In genomic region chr7:5057804-5058203, GRCm38 (mm10) we compare ENCODE assay signal across 9 mouse cellular contexts. TPM values are rescaled to one million over a fixed set of nuclear protein-coding genes. Genes with fewer than 3 reads are reported as not detected.
DNase-seq lines count a peak whose midpoint lies in the region.
"Had no signal": no experiment of that assay in that cellular context is flagged by ENCODE, and none has a peak within 500 bp of the region (broad histone marks: within the 10 kb centered on the region; RNA-seq: fewer than 3 reads in every experiment).

No protein-coding gene starts in this region.

- peaks cover 39% of the 10 kb centered on the region for H3K4me1 ChIP-seq in limb, embryonic 10.5 days

- WGBS in limb, embryonic 10.5 days, result 26% methylated on average over 11 of the region's 11 CpGs

- peak overlapping the region; percentile 59; the same call in 1 of the 2 replicates for H3K4me3 ChIP-seq in limb, embryonic 10.5 days

- H3K27me3 ChIP-seq in limb, embryonic 10.5 days (ENCODE audit: low read depth, poor library complexity, severe bottlenecking), result peaks cover 64% of the 10 kb centered on the region

- no peaks in the 10 kb centered on the region; the same call in 1 of the 2 replicates for H3K9me3 ChIP-seq in limb, embryonic 10.5 days (replicated peaks)

- DNase-seq in cerebellum, adult 9-10 months, result peak; percentile 61
- no peak for DNase-seq in cerebellum, postnatal 14 days
- peak; percentile 31 for DNase-seq in right cerebral cortex, postnatal 14 days
- no peak for DNase-seq in right cerebral cortex, postnatal 36 days (ENCODE audit: low spot score in 2 of 2)
- no peak for DNase-seq in limb, embryonic 10.5 days (ENCODE audit: low spot score)
- DNase-seq in thymus, postnatal 25 days, result peak; percentile 39
- no peak for DNase-seq in layer of hippocampus, adult 9-10 months (ENCODE audit: low spot score)
- DNase-seq in lung, postnatal 14 days, result no peak

- H3K27ac ChIP-seq in limb, embryonic 10.5 days, result no peak overlapping the region

- H3K36me3 ChIP-seq in limb, embryonic 10.5 days, result no peaks in the 10 kb centered on the region

RNA-seq across cellular contexts. Expression of gene U2af2, which starts 4.1 kb away (rescaled TPM):
- 202 and 203 TPM in 2 replicates for polyA plus RNA-seq in limb, embryonic 10.5 days (2016; fragmentation: Nextera tagmentation; extraction: Ambion mirVana)

RNA-seq across cellular contexts. Expression of gene Zfp580, which starts 6.5 kb away (rescaled TPM):
- polyA plus RNA-seq in limb, embryonic 10.5 days (2016; fragmentation: Nextera tagmentation; extraction: Ambion mirVana), result 30.1 and 34.3 TPM in 2 replicates

RNA-seq across cellular contexts. Expression of gene Zfp784, which starts 19.6 kb away (rescaled TPM):
- 2.5 and 4.0 TPM in 2 replicates for polyA plus RNA-seq in limb, embryonic 10.5 days (2016; fragmentation: Nextera tagmentation; extraction: Ambion mirVana)

RNA-seq across cellular contexts. Expression of gene Epn1, which starts 22.2 kb away (rescaled TPM):
- 64.5 and 69.1 TPM in 2 replicates for polyA plus RNA-seq in limb, embryonic 10.5 days (2016; fragmentation: Nextera tagmentation; extraction: Ambion mirVana)

RNA-seq across cellular contexts. Expression of gene 4632433K11Rik, which starts 23.9 kb away (rescaled TPM):
- not detected in 2 replicates for polyA plus RNA-seq in limb, embryonic 10.5 days (2016; fragmentation: Nextera tagmentation; extraction: Ambion mirVana)
- polyA plus RNA-seq: heart, embryonic 14.5 days had no signal

Comparison
In these comparisons a context has a peak if more than half of its experiments do, and no peak if none do; other contexts are left out.
1. DNase-seq: peak in cerebellum, adult 9-10 months (single experiment), right cerebral cortex, postnatal 14 days (single experiment) and thymus, postnatal 25 days (single experiment); none in cerebellum, postnatal 14 days (0 of 2), right cerebral cortex, postnatal 36 days (0 of 2), limb, embryonic 10.5 days (single experiment), layer of hippocampus, adult 9-10 months (single experiment) and lung, postnatal 14 days (single experiment).